In genomic region chr15:25764653-25765352, GRCm38 (mm10) we compare ENCODE assay signal across 10 mouse cellular contexts.
DNase-seq lines count a peak whose midpoint lies in the region; ATAC-seq and TF ChIP-seq lines count a peak whose summit lies in the region.
"Had no signal": no experiment of that assay in that cellular context is flagged by ENCODE, and none has a peak within 500 bp of the region (broad histone marks: within the 10 kb centered on the region; RNA-seq: fewer than 3 reads in every experiment).

No protein-coding gene starts in this region.

- ATAC-seq in heart, embryonic 12.5 days (ENCODE audit: insufficient number of reproducible peaks, low FRiP score) = no peak
- ATAC-seq in lung, embryonic 16.5 days (ENCODE audit: low read depth) = no peak
- ATAC-seq in hindbrain, embryonic 16.5 days = no peak
- ATAC-seq in stomach, embryonic 15.5 days (ENCODE audit: insufficient read depth, low FRiP score, low read depth) = 0 out of 2 replicates have a peak, but pooled peaks have one; percentile 17
- ATAC-seq: lung, postnatal 0 days had no signal

- no peak overlapping the region for H3K4me3 ChIP-seq in heart, embryonic 12.5 days
- no peak overlapping the region for H3K4me3 ChIP-seq in lung, embryonic 16.5 days (ENCODE audit: low read length)
- H3K4me3 ChIP-seq in lung, adult 2 months (replicated peaks; ENCODE audit: extremely low read depth, low read depth, low read length) = no peak overlapping the region
- H3K4me3 ChIP-seq in hindbrain, embryonic 16.5 days (ENCODE audit: low read length) = no peak overlapping the region
- H3K4me3 ChIP-seq in stomach, embryonic 15.5 days (replicated peaks) = no peak overlapping the region

- WGBS in heart, embryonic 12.5 days = 78% methylated on average over 13 of the region's 13 CpGs
- 79% methylated on average over 13 of the region's 13 CpGs for WGBS in lung, embryonic 16.5 days
- WGBS in lung, adult 2 months = 49% methylated on average over 13 of the region's 13 CpGs
- WGBS in hindbrain, embryonic 16.5 days = 58% methylated on average over 13 of the region's 13 CpGs
- 85% methylated on average over 13 of the region's 13 CpGs for WGBS in stomach, embryonic 15.5 days

- peak; percentile 93 for DNase-seq in heart, adult 11 months
- DNase-seq in lung, adult 2 months = no peak
- DNase-seq in adipocyte (ENCODE audit: low spot score) = no peak
- no peak for DNase-seq in layer of hippocampus, adult 9-10 months (ENCODE audit: low spot score)
- DNase-seq: cerebellum, adult 11 months had no signal

- peaks cover 46% of the 10 kb centered on the region for H3K4me1 ChIP-seq in heart, embryonic 12.5 days (replicated peaks)
- peaks cover 66% of the 10 kb centered on the region for H3K4me1 ChIP-seq in lung, embryonic 16.5 days (replicated peaks; ENCODE audit: control insufficient read depth, insufficient read depth, low read length)
- H3K4me1 ChIP-seq in lung, adult 2 months (ENCODE audit: control insufficient read depth, insufficient read depth, low read length) = peaks cover 16% of the 10 kb centered on the region
- peaks cover 43% of the 10 kb centered on the region for H3K4me1 ChIP-seq in hindbrain, embryonic 16.5 days (ENCODE audit: control insufficient read depth, insufficient read depth, low read depth, low read length)
- H3K4me1 ChIP-seq in stomach, embryonic 15.5 days = peaks cover 29% of the 10 kb centered on the region

- H3K27me3 ChIP-seq in heart, embryonic 12.5 days (replicated peaks) = no peaks in the 10 kb centered on the region
- H3K27me3 ChIP-seq in lung, embryonic 16.5 days (ENCODE audit: control insufficient read depth, insufficient read depth, low read depth, low read length) = no peaks in the 10 kb centered on the region
- no peaks in the 10 kb centered on the region for H3K27me3 ChIP-seq in hindbrain, embryonic 16.5 days (replicated peaks; ENCODE audit: control insufficient read depth, insufficient read depth, low read length)
- no peaks in the 10 kb centered on the region for H3K27me3 ChIP-seq in stomach, embryonic 15.5 days (replicated peaks)

- no peak overlapping the region for H3K27ac ChIP-seq in heart, embryonic 12.5 days (ENCODE audit: poor library complexity, severe bottlenecking)
- peak overlapping the region; percentile 47; the same call in 1 of the 2 replicates for H3K27ac ChIP-seq in lung, embryonic 16.5 days (ENCODE audit: low read length)
- H3K27ac ChIP-seq in hindbrain, embryonic 16.5 days (ENCODE audit: low read depth, low read length) = 0 out of 2 replicates have a peak overlapping the region, but pooled peaks have one; percentile 2
- H3K27ac ChIP-seq in stomach, embryonic 15.5 days = 0 out of 2 replicates have a peak overlapping the region, but pooled peaks have one; percentile 33

- H3K4me2 ChIP-seq in heart, embryonic 12.5 days = no peak overlapping the region
- no peak overlapping the region for H3K4me2 ChIP-seq in lung, embryonic 16.5 days (ENCODE audit: low read depth, low read length)
- no peak overlapping the region for H3K4me2 ChIP-seq in hindbrain, embryonic 16.5 days (ENCODE audit: low read length)
- H3K4me2 ChIP-seq in stomach, embryonic 15.5 days = no peak overlapping the region

- TF ChIP-seq POLR2A in lung, adult 2 months (IDR thresholded peaks at IDR 0.05; ENCODE audit: borderline replicate concordance, extremely low read depth, low read depth, low read length) = no peak

- no peaks in the 10 kb centered on the region for H3K9me3 ChIP-seq in heart, embryonic 12.5 days (replicated peaks)
- no peaks in the 10 kb centered on the region for H3K9me3 ChIP-seq in lung, embryonic 16.5 days (ENCODE audit: control insufficient read depth, low read length)
- H3K9me3 ChIP-seq in hindbrain, embryonic 16.5 days (ENCODE audit: control insufficient read depth, low read length) = no peaks in the 10 kb centered on the region
- H3K9me3 ChIP-seq in stomach, embryonic 15.5 days = no peaks in the 10 kb centered on the region

- no peak overlapping the region for H3K9ac ChIP-seq in heart, embryonic 12.5 days
- H3K9ac ChIP-seq in lung, embryonic 16.5 days (ENCODE audit: low read length) = no peak overlapping the region
- H3K9ac ChIP-seq in hindbrain, embryonic 16.5 days (ENCODE audit: low read depth, low read length) = no peak overlapping the region
- no peak overlapping the region for H3K9ac ChIP-seq in stomach, embryonic 15.5 days

- TF ChIP-seq CTCF in lung, adult 2 months (IDR thresholded peaks at IDR 0.05; ENCODE audit: insufficient read depth, low read length) = no peak

- no peaks in the 10 kb centered on the region for H3K36me3 ChIP-seq in heart, embryonic 12.5 days
- no peaks in the 10 kb centered on the region; the same call in 1 of the 2 replicates for H3K36me3 ChIP-seq in lung, embryonic 16.5 days (ENCODE audit: control insufficient read depth, insufficient read depth, low read length)
- no peaks in the 10 kb centered on the region for H3K36me3 ChIP-seq in hindbrain, embryonic 16.5 days (ENCODE audit: control insufficient read depth, insufficient read depth, low read length)
- H3K36me3 ChIP-seq in stomach, embryonic 15.5 days = no peaks in the 10 kb centered on the region
